Mouse (Mus musculus) heart, embryonic 12.5 days (tissue): ENCODE measurements at regions not wholly inside any gene's neighbourhood (a gene's known extent, or its start where the extent isn't known, plus 50 kb on each side); places are given as distances from the start of the nearest gene placed in this dataset.

ENCODE experiments used
- ATAC-seq: fragments of 200-750 bp; cut with Nextera tagmentation; 2 replicates; pipeline ENCODE4 v1.8.0; 2017; ENCODE audit warnings: moderate TSS enrichment, moderate library complexity; ENCODE audit not compliant: insufficient number of reproducible peaks, low FRiP score
- H3K27ac ChIP-seq: fragments of 300-500 bp; sonication (generic); 2 replicates; pipeline ENCODE4 v1.5.1; 2016; ENCODE audit warnings: mild to moderate bottlenecking, moderate library complexity; ENCODE audit not compliant: poor library complexity, severe bottlenecking
- H3K27me3 ChIP-seq: fragments of 300-500 bp; sonication (generic); replicated peaks from 2 replicates; pipeline ENCODE4 v1.6.1; 2016; ENCODE audit warnings: mild to moderate bottlenecking, moderate library complexity
- H3K36me3 ChIP-seq: fragments of 300-500 bp; sonication (generic); 2 replicates; pipeline ENCODE4 v1.6.1; 2016; ENCODE audit warnings: mild to moderate bottlenecking, moderate library complexity
- H3K4me1 ChIP-seq: fragments of 300-500 bp; sonication (generic); replicated peaks from 2 replicates; pipeline ENCODE4 v1.6.1; 2016; ENCODE audit warnings: mild to moderate bottlenecking
- H3K4me2 ChIP-seq: fragments of 300-500 bp; sonication (generic); 2 replicates; pipeline ENCODE4 v1.6.1; 2016; ENCODE audit warnings: mild to moderate bottlenecking, moderate library complexity
- H3K4me3 ChIP-seq: fragments of 300-500 bp; sonication (generic); 2 replicates; pipeline ENCODE4 v1.5.1; 2016; ENCODE audit warnings: mild to moderate bottlenecking
- H3K9ac ChIP-seq: fragments of 300-500 bp; sonication (generic); 2 replicates; pipeline ENCODE4 v1.6.1; 2016; ENCODE audit warnings: mild to moderate bottlenecking, moderate library complexity
- H3K9me3 ChIP-seq: fragments of 300-500 bp; sonication (generic); replicated peaks from 2 replicates; pipeline ENCODE4 v1.6.1; 2016; ENCODE audit warnings: mild to moderate bottlenecking, moderate library complexity
- WGBS: fragments of 180-500 bp; shearing (Covaris S2); methylation state at CpG from one replicate; pipeline ENCODE4 v1.1.7; 2016; 5-methylcytosine and 5-hydroxymethylcytosine counted together

- no peaks in the 10 kb centered on the region for H3K27me3 ChIP-seq
- H3K4me1 ChIP-seq: peaks cover 15% of the 10 kb centered on the region
- no peak overlapping the region for H3K9ac ChIP-seq
- no peak for ATAC-seq
- no peak overlapping the region for H3K27ac ChIP-seq
- 72% methylated on average over 5 of the region's 5 CpGs for WGBS
- no peak overlapping the region for H3K4me3 ChIP-seq
- H3K36me3 ChIP-seq: no peaks in the 10 kb centered on the region
- no peak overlapping the region for H3K4me2 ChIP-seq
- no peaks in the 10 kb centered on the region for H3K9me3 ChIP-seq
Observed at GRCm38 (mm10) chr14:120831397-120831796, 79.6 kb upstream of the Ipo5 start.

- H3K27ac ChIP-seq: peak overlapping the region; percentile 85
- H3K27me3 ChIP-seq: no peaks in the 10 kb centered on the region
- 6% methylated on average over 23 of the region's 23 CpGs for WGBS
- peak; percentile 74 for ATAC-seq
- H3K9ac ChIP-seq: peak overlapping the region; percentile 44; the same call in 1 of the 2 replicates
- peaks cover 15% of the 10 kb centered on the region for H3K4me1 ChIP-seq
- H3K4me2 ChIP-seq: peak overlapping the region; percentile 62
- H3K9me3 ChIP-seq: no peaks in the 10 kb centered on the region
- H3K36me3 ChIP-seq: no peaks in the 10 kb centered on the region
- peak overlapping the region; percentile 37 for H3K4me3 ChIP-seq
Observed at GRCm38 (mm10) chr14:120831847-120832613, 79.0 kb upstream of the Ipo5 start.

GRCm38 (mm10) chr14:120834821-120835220, 76.2 kb upstream of the Ipo5 start:
- Histone ChIP-seq H3K27me3 (no peaks in the 10 kb centered on the region), H3K9me3 (no peaks in the 10 kb centered on the region), H3K36me3 (no peaks in the 10 kb centered on the region), H3K4me3 (no peak overlapping the region), H3K4me2 (no peak overlapping the region), H3K27ac (no peak overlapping the region), H3K9ac (no peak overlapping the region), H3K4me1 (peaks cover 17% of the 10 kb centered on the region)
- WGBS: 69% methylated on average over 4 of the region's 4 CpGs
- ATAC-seq: no peak

- Histone ChIP-seq H3K4me3 (no peak overlapping the region), H3K9ac (no peak overlapping the region), H3K27me3 (no peaks in the 10 kb centered on the region), H3K27ac (no peak overlapping the region), H3K36me3 (no peaks in the 10 kb centered on the region), H3K4me1 (peaks cover 22% of the 10 kb centered on the region), H3K9me3 (no peaks in the 10 kb centered on the region), H3K4me2 (no peak overlapping the region)
- 67% methylated on average over 5 of the region's 5 CpGs for WGBS
- ATAC-seq: no peak
Observed at GRCm38 (mm10) chr14:120835758-120836157, 75.3 kb upstream of the Ipo5 start.

- Histone ChIP-seq H3K4me2 (no peak overlapping the region), H3K27me3 (no peaks in the 10 kb centered on the region), H3K4me1 (peaks cover 22% of the 10 kb centered on the region), H3K9ac (no peak overlapping the region), H3K36me3 (no peaks in the 10 kb centered on the region), H3K9me3 (no peaks in the 10 kb centered on the region), H3K4me3 (no peak overlapping the region), H3K27ac (no peak overlapping the region)
- no peak for ATAC-seq
- 85% methylated on average over 12 of the region's 12 CpGs for WGBS
Observed at GRCm38 (mm10) chr14:120836535-120837316, 74.3 kb upstream of the Ipo5 start.

- WGBS: 77% methylated on average over 6 of the region's 6 CpGs
- Histone ChIP-seq H3K4me3 (no peak overlapping the region), H3K27me3 (no peaks in the 10 kb centered on the region), H3K9me3 (no peaks in the 10 kb centered on the region), H3K27ac (no peak overlapping the region), H3K9ac (no peak overlapping the region), H3K4me1 (peaks cover 16% of the 10 kb centered on the region), H3K4me2 (no peak overlapping the region), H3K36me3 (no peaks in the 10 kb centered on the region)
- ATAC-seq: no peak
Observed at GRCm38 (mm10) chr14:120840900-120841299, 70.1 kb upstream of the Ipo5 start.

- ATAC-seq: no peak
- no peaks in the 10 kb centered on the region for H3K27me3 ChIP-seq
- no peaks in the 10 kb centered on the region for H3K36me3 ChIP-seq
- WGBS: 67% methylated on average over 6 of the region's 6 CpGs
- no peaks in the 10 kb centered on the region for H3K9me3 ChIP-seq
- H3K27ac ChIP-seq: no peak overlapping the region
- H3K4me1 ChIP-seq: peaks cover 20% of the 10 kb centered on the region
- H3K4me3 ChIP-seq: no peak overlapping the region
- H3K4me2 ChIP-seq: no peak overlapping the region
- H3K9ac ChIP-seq: no peak overlapping the region
Observed at GRCm38 (mm10) chr14:120841311-120841710, 69.7 kb upstream of the Ipo5 start.

- ATAC-seq: no peak
- Histone ChIP-seq H3K27ac (peak overlapping the region; percentile 92), H3K9me3 (no peaks in the 10 kb centered on the region), H3K9ac (no peak overlapping the region), H3K4me2 (no peak overlapping the region), H3K4me3 (no peak overlapping the region), H3K36me3 (no peaks in the 10 kb centered on the region), H3K27me3 (no peaks in the 10 kb centered on the region), H3K4me1 (peaks cover 32% of the 10 kb centered on the region)
- WGBS: 75% methylated on average over 2 of the region's 2 CpGs
Observed at GRCm38 (mm10) chr14:120845172-120845571, 65.9 kb upstream of the Ipo5 start.

- H3K27ac ChIP-seq: peak overlapping the region; percentile 92
- peak; percentile 63 for ATAC-seq
- H3K4me2 ChIP-seq: peak overlapping the region; percentile 35
- no peaks in the 10 kb centered on the region for H3K36me3 ChIP-seq
- no peak overlapping the region for H3K4me3 ChIP-seq
- H3K4me1 ChIP-seq: peaks cover 33% of the 10 kb centered on the region
- no peaks in the 10 kb centered on the region for H3K27me3 ChIP-seq
- 39% methylated on average over 10 of the region's 10 CpGs for WGBS
- H3K9ac ChIP-seq: no peak overlapping the region
- no peaks in the 10 kb centered on the region for H3K9me3 ChIP-seq
Observed at GRCm38 (mm10) chr14:120846073-120846850, 64.8 kb upstream of the Ipo5 start.

- no peaks in the 10 kb centered on the region for H3K27me3 ChIP-seq
- 36% methylated on average over 5 of the region's 5 CpGs for WGBS
- H3K4me1 ChIP-seq: peaks cover 33% of the 10 kb centered on the region
- H3K9me3 ChIP-seq: no peaks in the 10 kb centered on the region
- no peaks in the 10 kb centered on the region for H3K36me3 ChIP-seq
- ATAC-seq: peak; percentile 75
- H3K4me3 ChIP-seq: no peak overlapping the region
- no peak overlapping the region for H3K9ac ChIP-seq
- H3K27ac ChIP-seq: peak overlapping the region; percentile 92
- no peak overlapping the region for H3K4me2 ChIP-seq
Observed at GRCm38 (mm10) chr14:120847006-120847405, 64.0 kb upstream of the Ipo5 start.
